Mouse (Mus musculus) C2C12 (cell line): ENCODE measurements around the gene Glb1. TPM values are rescaled to one million over a fixed set of nuclear protein-coding genes. Genes with fewer than 3 reads are reported as not detected.

Source experiments
- H3K27me3 ChIP-seq: one replicate; pipeline ENCODE4 v1.6.1; 2011; ENCODE audit not compliant: control insufficient read depth, insufficient read depth, insufficient read length
- H3K36me3 ChIP-seq: one replicate; pipeline ENCODE4 v1.6.1; 2011; ENCODE audit not compliant: control insufficient read depth, insufficient read depth
- H3K4me3 ChIP-seq: one replicate; pipeline ENCODE4 v1.5.1; 2011; ENCODE audit warnings: mild to moderate bottlenecking, control low read depth; ENCODE audit not compliant: poor library complexity, insufficient read depth, severe bottlenecking
- H3K79me2 ChIP-seq: one replicate; pipeline ENCODE4 v1.6.1; 2011; ENCODE audit not compliant: control insufficient read depth, insufficient read depth
- H3K79me3 ChIP-seq: one replicate; pipeline ENCODE4 v1.6.1; 2011; ENCODE audit warnings: low read depth, control low read depth
- H3ac ChIP-seq: one replicate; pipeline ENCODE3; 2011; ENCODE audit warnings: low read depth; ENCODE audit not compliant: control insufficient read depth, insufficient read length
- CEBPB ChIP-seq: IDR thresholded peaks from one replicate; pipeline ENCODE4 v1.6.1; 2011; ENCODE audit warnings: low read depth, mild to moderate bottlenecking, control low read depth, moderate library complexity
- CTCF ChIP-seq: IDR thresholded peaks from one replicate; pipeline ENCODE4 v1.5.1; 2011; ENCODE audit not compliant: control insufficient read depth, insufficient read depth, insufficient read length
- FOSL1 ChIP-seq: IDR thresholded peaks from one replicate; pipeline ENCODE4 v1.8.0; 2011; ENCODE audit warnings: mild to moderate bottlenecking, low read length; ENCODE audit not compliant: poor library complexity, insufficient read depth, severe bottlenecking
- MAX ChIP-seq: IDR thresholded peaks from one replicate; pipeline ENCODE4 v1.6.1; 2011; ENCODE audit warnings: mild to moderate bottlenecking, control low read depth
- MYOD1 ChIP-seq: IDR thresholded peaks from one replicate; pipeline ENCODE4 v1.6.1; 2011; ENCODE audit warnings: low read depth; ENCODE audit not compliant: control insufficient read depth, insufficient read length
- MYOG ChIP-seq: IDR thresholded peaks from one replicate; pipeline ENCODE4 v1.6.1; 2011; ENCODE audit not compliant: control insufficient read depth, insufficient read length; ENCODE audit errors: extremely low read depth
- USF1 ChIP-seq: IDR thresholded peaks from one replicate; pipeline ENCODE4 v1.6.1; 2011; ENCODE audit warnings: low read depth, mild to moderate bottlenecking, control low read depth, moderate library complexity
- polyA plus RNA-seq: library from polyadenylated mRNA; unstranded; fragments of >200 nt; fragmentation: generic; extraction: Trizol; gene quantifications from one replicate; pipeline ENCODE4 v1.2.1, GENCODE M21; 2012; ENCODE audit warnings: missing spikeins

The Glb1 gene
- polyA plus RNA-seq, 1 experiment, result 21.1 TPM

DNA sequence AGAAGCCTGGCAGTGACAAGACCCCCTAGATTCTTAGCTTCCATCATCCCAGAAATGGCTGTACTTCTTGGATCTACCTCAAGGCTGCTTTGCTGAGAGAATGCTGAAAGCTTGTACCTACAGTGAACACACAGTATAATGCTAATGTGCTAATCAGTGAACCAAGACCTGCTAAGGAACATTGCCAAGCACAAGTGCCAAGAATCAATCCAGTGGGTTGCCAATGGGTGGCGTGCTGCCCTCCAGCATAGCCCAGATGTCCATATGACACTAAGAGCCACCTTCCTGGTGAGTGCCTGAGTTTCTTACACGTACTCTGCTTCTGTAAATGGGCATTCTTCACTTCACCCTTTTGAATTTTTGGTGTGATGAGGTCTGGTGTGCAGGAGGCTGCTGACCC lies 6.8 kb downstream of the Glb1 start:
- H3K79me2 ChIP-seq, result peaks cover 55% of the 10 kb centered on the region
- TF ChIP-seq MYOG (no peak), MYOD1 (no peak), CTCF (no peak), MAX (no peak), FOSL1 (no peak), USF1 (no peak), CEBPB (no peak)
- H3K4me3 ChIP-seq, result no peak overlapping the region
- H3ac ChIP-seq, result no peak overlapping the region
- no peaks in the 10 kb centered on the region for H3K27me3 ChIP-seq
- H3K36me3 ChIP-seq, result peaks cover 33% of the 10 kb centered on the region
- H3K79me3 ChIP-seq, result peaks cover 21% of the 10 kb centered on the region

DNA sequence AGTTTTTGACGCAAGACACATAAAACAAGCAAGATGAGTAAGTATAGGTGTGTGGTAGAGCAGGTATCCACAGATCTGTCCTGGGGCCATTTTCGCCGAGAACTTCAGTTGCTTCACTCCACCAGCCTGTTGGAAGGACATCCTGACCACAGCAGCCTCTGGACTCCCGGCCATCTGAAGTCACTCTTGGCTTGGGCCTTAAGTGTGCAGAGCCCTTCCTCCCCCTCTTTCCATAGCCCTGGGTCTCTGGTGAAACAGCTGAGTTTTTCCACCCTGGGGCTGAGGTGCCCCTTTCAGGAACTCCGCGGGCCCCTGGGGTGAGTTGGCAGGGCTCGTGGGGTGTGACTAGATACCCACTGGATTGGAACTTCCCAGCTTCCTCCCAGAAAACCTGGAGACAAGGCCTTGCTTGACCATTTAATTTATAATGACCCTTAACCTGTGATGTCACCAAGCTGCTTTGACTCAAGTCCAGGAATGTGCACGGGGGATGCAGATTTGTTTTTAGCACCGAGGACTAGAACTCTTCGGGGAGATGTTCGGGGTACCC lies 9.5 kb downstream of the Glb1 start:
- Histone ChIP-seq H3K4me3 (no peak overlapping the region), H3K36me3 (peaks cover 32% of the 10 kb centered on the region), H3K27me3 (no peaks in the 10 kb centered on the region), H3K79me3 (peaks cover 10% of the 10 kb centered on the region), H3ac (no peak overlapping the region), H3K79me2 (peaks cover 28% of the 10 kb centered on the region)
- TF ChIP-seq USF1, result no peak
- TF ChIP-seq MYOG, result no peak
- TF ChIP-seq MYOD1, result no peak
- TF ChIP-seq CTCF, result no peak
- TF ChIP-seq MAX, result no peak
- no peak for TF ChIP-seq CEBPB
- TF ChIP-seq FOSL1, result no peak

DNA sequence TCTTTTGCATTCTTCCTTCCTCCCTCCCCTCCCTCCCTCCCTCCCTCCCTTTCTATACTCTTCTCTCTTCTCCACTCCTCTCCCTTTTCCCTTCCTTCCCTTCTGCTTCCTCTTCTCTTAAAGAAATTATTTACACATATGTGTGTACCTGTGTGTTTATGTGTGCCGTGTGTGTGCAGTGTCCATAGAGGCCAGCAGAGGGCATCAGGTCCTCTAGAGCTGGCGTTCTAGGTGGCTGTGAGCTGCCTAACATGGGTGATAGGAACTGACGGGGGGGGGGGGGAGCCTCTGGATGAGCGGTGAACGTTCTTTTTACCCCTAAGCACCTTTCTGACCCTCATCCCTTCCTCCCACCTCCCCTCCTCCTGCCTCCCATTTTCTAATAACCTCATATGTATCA lies 10.4 kb downstream of the Glb1 start:
- H3K79me2 ChIP-seq, result peaks cover 19% of the 10 kb centered on the region
- H3K79me3 ChIP-seq, result peaks cover 4% of the 10 kb centered on the region
- no peak overlapping the region for H3ac ChIP-seq
- H3K4me3 ChIP-seq, result no peak overlapping the region
- TF ChIP-seq CTCF (no peak), FOSL1 (no peak), MYOG (no peak), CEBPB (no peak), MYOD1 (no peak), MAX (no peak), USF1 (no peak)
- peaks cover 25% of the 10 kb centered on the region for H3K36me3 ChIP-seq
- no peaks in the 10 kb centered on the region for H3K27me3 ChIP-seq

DNA sequence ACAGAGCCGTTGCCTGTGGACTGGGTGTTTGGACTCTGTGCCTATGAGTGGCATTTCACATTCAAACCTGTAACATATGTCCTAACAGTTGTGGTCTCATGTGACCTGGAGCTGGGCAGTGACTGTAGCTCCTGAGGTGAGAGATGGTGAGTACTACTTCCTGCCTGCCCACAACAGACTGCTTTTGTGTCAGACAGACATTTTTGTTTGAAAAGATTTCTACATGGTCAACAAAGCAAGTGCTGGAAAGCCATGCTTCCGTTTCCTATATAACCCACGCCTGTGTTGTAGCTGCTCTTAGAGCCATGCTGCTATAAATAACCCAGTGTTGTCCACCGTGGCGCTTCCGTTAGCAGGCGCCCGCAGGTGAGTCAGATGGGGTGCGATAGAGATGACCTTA lies 11.5 kb downstream of the Glb1 start:
- no peak overlapping the region for H3ac ChIP-seq
- no peaks in the 10 kb centered on the region for H3K27me3 ChIP-seq
- H3K4me3 ChIP-seq, result no peak overlapping the region
- H3K36me3 ChIP-seq, result peaks cover 18% of the 10 kb centered on the region
- no peak for TF ChIP-seq CTCF
- TF ChIP-seq MYOD1, result no peak
- no peak for TF ChIP-seq MAX
- TF ChIP-seq CEBPB, result no peak
- no peak for TF ChIP-seq FOSL1
- no peak for TF ChIP-seq MYOG
- no peak for TF ChIP-seq USF1
- H3K79me2 ChIP-seq, result peaks cover 8% of the 10 kb centered on the region
- no peaks in the 10 kb centered on the region for H3K79me3 ChIP-seq

DNA sequence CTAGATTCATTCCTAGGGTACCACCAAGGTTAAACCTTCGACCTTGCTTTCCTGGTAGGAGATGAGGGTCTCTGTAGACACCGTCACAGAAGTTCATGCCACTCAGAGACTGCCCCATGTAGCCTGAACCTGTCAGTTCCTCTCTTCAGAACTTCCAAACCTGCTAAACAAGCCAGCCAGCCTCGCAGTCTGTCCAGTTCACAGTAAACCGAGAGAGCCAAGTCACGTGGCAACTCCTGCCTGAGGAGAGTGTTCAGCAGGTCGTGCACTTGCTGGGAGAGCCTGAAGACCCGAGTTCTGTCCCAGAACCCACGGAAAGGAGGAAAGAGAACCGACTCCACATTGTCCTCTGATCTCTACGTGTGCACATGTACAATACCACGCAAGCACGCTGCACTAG lies 13.0 kb downstream of the Glb1 start:
- no peak overlapping the region for H3K4me3 ChIP-seq
- peaks cover 11% of the 10 kb centered on the region for H3K36me3 ChIP-seq
- no peaks in the 10 kb centered on the region for H3K79me2 ChIP-seq
- H3K79me3 ChIP-seq, result no peaks in the 10 kb centered on the region
- TF ChIP-seq CEBPB, result no peak
- no peak for TF ChIP-seq USF1
- H3ac ChIP-seq, result no peak overlapping the region
- no peaks in the 10 kb centered on the region for H3K27me3 ChIP-seq

DNA sequence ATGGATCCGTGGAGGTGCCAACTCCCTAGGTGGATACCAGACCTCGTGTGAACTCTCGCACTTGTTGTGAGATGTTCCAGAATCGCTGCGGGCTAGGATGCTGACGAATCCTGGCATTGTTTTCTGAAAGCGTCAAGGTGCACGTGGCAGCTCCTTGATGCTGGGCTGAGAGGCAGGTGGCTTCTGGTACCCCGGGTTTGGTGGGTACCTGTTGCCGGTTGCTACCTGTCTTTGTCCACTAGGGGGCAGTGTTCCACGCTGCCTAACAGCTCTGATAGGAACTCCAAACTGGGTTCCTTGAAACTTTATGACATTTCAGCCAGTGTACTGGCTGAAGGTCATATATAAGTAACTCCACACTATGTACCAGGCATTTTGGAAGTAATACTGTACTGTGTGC lies 14.8 kb downstream of the Glb1 start:
- Histone ChIP-seq H3K27me3 (no peaks in the 10 kb centered on the region), H3K36me3 (peaks cover under 1% of the 10 kb centered on the region), H3ac (no peak overlapping the region), H3K4me3 (no peak overlapping the region), H3K79me2 (no peaks in the 10 kb centered on the region), H3K79me3 (no peaks in the 10 kb centered on the region)
- TF ChIP-seq FOSL1 (no peak), CTCF (peak; percentile 74), CEBPB (no peak)
